Mouse (Mus musculus) cerebellum, adult 18-20 months (tissue): ENCODE results near the gene Cdc6.
A peak's percentile ranks its signal among the peaks of the same experiment; 100 is the strongest.

ENCODE experiments used
- DNase-seq, 2 experiments: peaks; one replicate each; pipeline ENCODE4 v3.0.0; 2021

Cdc6 gene

GRCm38 (mm10) chr11:98907437-98908173 is at the start of gene Cdc6:
Gene Cdc6 (plus strand): TSS chr11:98907801.
- DNase-seq, result peak; percentile 90 to 97

GRCm38 (mm10) chr11:98858759-98859731 is 48.6 kb upstream of the Cdc6 start:
- DNase-seq, result peak; percentile 90 to 92

GRCm38 (mm10) chr11:98863028-98863750 is 44.4 kb upstream of the Cdc6 start, which contains the start of gene Wipf2:
Gene Wipf2 (plus strand): TSS chr11:98863638.
- peak; percentile 95 to 97 for DNase-seq

- DNase-seq, result peak in 1 of 2 experiments; percentile 51
Observed at GRCm38 (mm10) chr11:98863751-98864429, 43.7 kb upstream of the Cdc6 start.

GRCm38 (mm10) chr11:98867293-98867692 is 40.3 kb upstream of the Cdc6 start:
- peak; percentile 35 to 41 for DNase-seq

- no peak for DNase-seq
Observed at GRCm38 (mm10) chr11:98869906-98870305, 37.7 kb upstream of the Cdc6 start.

GRCm38 (mm10) chr11:98870791-98871190 is 36.8 kb upstream of the Cdc6 start:
- DNase-seq, result no peak

- no peak for DNase-seq
Observed at GRCm38 (mm10) chr11:98871416-98871815, 36.2 kb upstream of the Cdc6 start.

GRCm38 (mm10) chr11:98872040-98872439 is 35.6 kb upstream of the Cdc6 start:
- peak; percentile 62 to 70 for DNase-seq

- peak; percentile 29 to 37 for DNase-seq
Observed at GRCm38 (mm10) chr11:98873900-98874299, 33.7 kb upstream of the Cdc6 start.

- DNase-seq, result no peak
Observed at GRCm38 (mm10) chr11:98877001-98877400, 30.6 kb upstream of the Cdc6 start.

GRCm38 (mm10) chr11:98887703-98888102 is 19.9 kb upstream of the Cdc6 start:
- no peak for DNase-seq

GRCm38 (mm10) chr11:98889077-98889476 is 18.5 kb upstream of the Cdc6 start:
- DNase-seq, result no peak

GRCm38 (mm10) chr11:98889977-98890376 is 17.6 kb upstream of the Cdc6 start:
- no peak for DNase-seq

- DNase-seq, result no peak
Observed at GRCm38 (mm10) chr11:98892426-98892825, 15.2 kb upstream of the Cdc6 start.

- no peak for DNase-seq
Observed at GRCm38 (mm10) chr11:98900529-98901125, 7.0 kb upstream of the Cdc6 start.

GRCm38 (mm10) chr11:98902621-98903245 is 4.9 kb upstream of the Cdc6 start:
- DNase-seq, result no peak

GRCm38 (mm10) chr11:98904577-98904976 is 3.0 kb upstream of the Cdc6 start:
- no peak for DNase-seq

- no peak for DNase-seq
Observed at GRCm38 (mm10) chr11:98905033-98905432, 2.6 kb upstream of the Cdc6 start.

- DNase-seq, result no peak
Observed at GRCm38 (mm10) chr11:98905583-98905982, 2.0 kb upstream of the Cdc6 start.

GRCm38 (mm10) chr11:98907063-98907436 is 551 bp upstream of the Cdc6 start:
- DNase-seq, result no peak
